Mouse (Mus musculus) CH12.LX (cell line): ENCODE measurements around the gene Mrpl14.

Experiments
- CTCF ChIP-seq, 2 experiments: IDR thresholded peaks in 1 of 2; conservative IDR thresholded peaks in 1 of 2; 2 replicates each; pipeline ENCODE4 v1.5.1; 2011 to 2012; ENCODE audit warnings: low read depth in 2 of 2, low read length in 2 of 2, improper control_type of control experiment in 1 of 2, inconsistent platforms in 1 of 2, mild to moderate bottlenecking in 1 of 2, moderate library complexity in 1 of 2
- EP300 ChIP-seq: IDR thresholded peaks from 2 replicates; pipeline ENCODE4 v1.6.1; 2011; ENCODE audit warnings: low read length, improper control_type of control experiment
- HCFC1 ChIP-seq: IDR thresholded peaks from 2 replicates; pipeline ENCODE4 v1.6.1; 2012; ENCODE audit warnings: low read depth, mild to moderate bottlenecking, inconsistent platforms, low read length, improper control_type of control experiment
- MAZ ChIP-seq: IDR thresholded peaks from 2 replicates; pipeline ENCODE4 v1.6.1; 2012; ENCODE audit warnings: low read depth, mild to moderate bottlenecking, inconsistent platforms, low read length, improper control_type of control experiment, moderate library complexity
- POLR2A ChIP-seq: IDR thresholded peaks from 2 replicates; pipeline ENCODE4 v1.6.1; 2011; ENCODE audit warnings: low read depth, mild to moderate bottlenecking, improper control_type of control experiment, low read length

DNA sequence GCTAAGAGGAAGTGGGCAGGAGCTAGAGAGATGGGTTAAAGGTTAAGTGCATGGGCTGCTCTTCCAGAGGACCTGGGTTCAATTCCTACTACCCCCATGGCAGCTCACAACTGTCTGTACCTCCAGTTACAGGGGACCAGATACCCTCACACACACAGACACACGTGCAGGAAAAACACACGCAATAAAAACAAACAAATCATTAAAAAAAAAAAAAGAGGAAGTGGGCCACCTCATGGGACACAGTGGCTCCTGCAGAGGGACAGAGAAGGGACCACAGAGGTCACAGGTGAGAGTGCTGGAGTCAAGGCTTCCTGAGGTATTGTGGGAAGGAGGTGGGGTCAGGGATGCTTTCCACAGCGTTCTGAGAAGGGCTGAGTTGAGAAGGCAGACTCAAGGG is 25.4 kb downstream of the Mrpl14 start:
- TF ChIP-seq HCFC1 (no peak), MAZ (no peak), POLR2A (no peak), CTCF (conservative IDR thresholded peaks at IDR 0.05 in 1 of 2, IDR thresholded peaks at IDR 0.05 in 1 of 2; ENCODE audit: low read depth in 2 of 2, low read length in 2 of 2) (no peak), EP300 (0 out of 2 replicates have a peak, but pooled peaks have one; percentile 29)
